Mouse (Mus musculus) heart, adult 2 months (tissue): ENCODE measurements around the gene Rnf180. TPM values are rescaled to one million over a fixed set of nuclear protein-coding genes. Genes with fewer than 3 reads are reported as not detected.

Experiments
- DNase-seq, 2 experiments: peaks; one replicate each; pipeline ENCODE4 v3.0.0; 2021
- H3K27ac ChIP-seq: fragments of 200-600 bp; 2 replicates; pipeline ENCODE4 v1.8.1; 2022
- H3K27me3 ChIP-seq: fragments of 200-500 bp; 2 replicates; pipeline ENCODE4 v1.6.1; 2012; ENCODE audit warnings: mild to moderate bottlenecking, low read length, inconsistent platforms, mixed read lengths; ENCODE audit not compliant: control insufficient read depth, insufficient read depth
- H3K36me3 ChIP-seq: fragments of 200-500 bp; 2 replicates; pipeline ENCODE4 v1.6.1; 2012; ENCODE audit warnings: low read length, inconsistent platforms; ENCODE audit not compliant: control insufficient read depth, insufficient read depth
- H3K4me1 ChIP-seq: fragments of 200-500 bp; 2 replicates; pipeline ENCODE4 v1.6.1; 2011; ENCODE audit warnings: low read length; ENCODE audit not compliant: control insufficient read depth, insufficient read depth
- H3K4me3 ChIP-seq: fragments of 200-600 bp; 2 replicates; pipeline ENCODE4 v1.8.1; 2022
- H3K79me2 ChIP-seq: fragments of 200-500 bp; replicated peaks from 2 replicates; pipeline ENCODE4 v1.6.1; 2012; ENCODE audit warnings: mild to moderate bottlenecking, inconsistent platforms, low read length, moderate library complexity, mixed read lengths; ENCODE audit not compliant: control insufficient read depth, insufficient read depth
- H3K9ac ChIP-seq: fragments of 200-500 bp; 2 replicates; pipeline ENCODE4 v1.6.1; 2012; ENCODE audit warnings: low read depth, mild to moderate bottlenecking, control low read depth, inconsistent platforms, low read length, mixed read lengths
- CTCF ChIP-seq: fragments of 200-600 bp; IDR thresholded peaks from 2 replicates; pipeline ENCODE4 v1.8.1; 2022; ENCODE audit warnings: antibody characterized with exemption, mild to moderate bottlenecking, moderate library complexity
- EP300 ChIP-seq: fragments of 200-500 bp; IDR thresholded peaks from 2 replicates; pipeline ENCODE4 v1.6.1; 2011; ENCODE audit warnings: low read depth, low read length, control low read depth; ENCODE audit not compliant: insufficient read depth
- POLR2A ChIP-seq: fragments of 200-500 bp; IDR thresholded peaks from 2 replicates; pipeline ENCODE4 v1.6.1; 2011; ENCODE audit warnings: mild to moderate bottlenecking, low read depth, low read length, control low read depth; ENCODE audit not compliant: insufficient read depth
- WGBS: fragments of 180-500 bp; shearing (Covaris S2); methylation state at CpG from one replicate; pipeline ENCODE4 v1.1.7; 2018; 5-methylcytosine and 5-hydroxymethylcytosine counted together
- intact Hi-C: fragments of 180-260 bp; cut with DNase I; formaldehyde crosslinking; loops from one replicate; pipeline ENCODE4 v1.15.1; 2025
- polyA plus RNA-seq: library from polyadenylated mRNA; depleted of rRNA; stranded (reverse); fragments of >200 nt; gene quantifications from 2 replicates; pipeline ENCODE4 v1.2.3, GENCODE M21; 2012
- total RNA-seq, 2 experiments: library from RNA; stranded (reverse); gene quantifications; 2 replicates each; pipeline ENCODE4 v1.2.3; 2021

Rnf180 gene
- total and polyA plus RNA-seq, 3 experiments: 0.29 to 0.89 (median 0.68) TPM

DNA sequence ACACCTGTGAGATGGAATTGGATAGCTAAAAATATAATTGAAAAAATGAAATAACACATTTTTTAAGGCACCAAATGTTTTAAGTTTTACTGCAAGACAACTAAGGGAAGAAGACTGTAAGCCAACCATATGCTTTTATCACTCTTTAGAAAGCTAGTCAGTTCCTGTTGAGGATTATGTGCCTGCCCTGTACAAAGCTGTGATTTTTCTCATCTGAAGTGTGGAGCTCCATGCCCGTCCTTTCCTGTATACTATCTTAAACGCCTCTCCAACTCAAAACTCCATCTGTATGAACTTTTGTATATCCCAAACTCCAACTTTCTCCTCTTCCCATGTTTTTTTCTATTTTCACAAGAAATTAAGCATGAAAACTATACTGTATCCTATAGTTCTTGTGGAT is 10.9 kb upstream of the Rnf180 start:
- Histone ChIP-seq H3K4me1 (no peaks in the 10 kb centered on the region), H3K27ac (no peak overlapping the region), H3K79me2 (no peaks in the 10 kb centered on the region), H3K9ac (no peak overlapping the region), H3K36me3 (no peaks in the 10 kb centered on the region), H3K4me3 (no peak overlapping the region), H3K27me3 (no peaks in the 10 kb centered on the region)
- 64% methylated on average over 2 of the region's 2 CpGs for WGBS
- no peak for TF ChIP-seq EP300
- TF ChIP-seq CTCF: no peak
- no peak for TF ChIP-seq POLR2A
- DNase-seq: no peak
- intact Hi-C loops: no loop called here

GRCm38 (mm10) chr13:105304054-105304453 is 9.4 kb upstream of the Rnf180 start:
- Histone ChIP-seq H3K4me1 (no peaks in the 10 kb centered on the region), H3K4me3 (no peak overlapping the region), H3K79me2 (no peaks in the 10 kb centered on the region), H3K36me3 (no peaks in the 10 kb centered on the region), H3K27me3 (no peaks in the 10 kb centered on the region), H3K9ac (no peak overlapping the region), H3K27ac (no peak overlapping the region)
- intact Hi-C loops: no loop called here
- TF ChIP-seq EP300: no peak
- no peak for TF ChIP-seq POLR2A
- no peak for TF ChIP-seq CTCF
- WGBS: 64% methylated on average over 4 of the region's 4 CpGs
- DNase-seq: no peak

DNA sequence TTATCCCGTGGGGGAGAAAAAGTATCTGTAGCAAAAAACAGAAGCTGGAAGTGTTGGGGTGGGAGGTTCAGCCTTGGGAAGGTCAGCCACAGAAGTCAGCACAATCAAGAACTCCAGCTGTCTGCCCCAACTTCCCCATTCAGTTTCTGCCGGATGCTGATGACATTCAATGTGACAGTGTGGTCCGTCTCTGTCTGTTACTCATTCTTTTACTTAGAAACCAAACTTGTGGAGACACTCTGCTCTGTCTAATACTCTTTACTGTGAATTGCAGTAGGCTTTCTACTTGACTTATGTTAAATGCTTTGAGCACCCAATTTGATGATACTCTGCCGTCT is 5.4 kb upstream of the Rnf180 start:
- Histone ChIP-seq H3K36me3 (no peaks in the 10 kb centered on the region), H3K4me1 (no peaks in the 10 kb centered on the region), H3K27me3 (no peaks in the 10 kb centered on the region), H3K9ac (no peak overlapping the region), H3K27ac (no peak overlapping the region), H3K79me2 (no peaks in the 10 kb centered on the region), H3K4me3 (no peak overlapping the region)
- TF ChIP-seq POLR2A: no peak
- TF ChIP-seq CTCF: no peak
- TF ChIP-seq EP300: no peak
- WGBS: 54% methylated on average over 4 of the region's 4 CpGs
- DNase-seq: peak in 1 of 2 experiments; percentile 45
- intact Hi-C loops: loop anchor here (2.0 kb wide), 1 partner anchor 19 kb away; no protein-coding TSS in a partner anchor

- Histone ChIP-seq H3K36me3 (no peaks in the 10 kb centered on the region), H3K9ac (no peak overlapping the region), H3K79me2 (no peaks in the 10 kb centered on the region), H3K27ac (no peak overlapping the region; the same call in 1 of the 2 replicates), H3K4me1 (no peaks in the 10 kb centered on the region), H3K27me3 (no peaks in the 10 kb centered on the region), H3K4me3 (no peak overlapping the region)
- WGBS: 46% methylated on average over 4 of the region's 4 CpGs
- TF ChIP-seq POLR2A (no peak), CTCF (no peak), EP300 (no peak)
- intact Hi-C loops: loop anchor here (2.0 kb wide), 1 partner anchor 19 kb away; no protein-coding TSS in a partner anchor
- DNase-seq: no peak
Observed at GRCm38 (mm10) chr13:105299162-105300008, 4.8 kb upstream of the Rnf180 start.

- WGBS: 1% methylated on average over 88 of the region's 91 CpGs
- peak; percentile 24 to 41 for DNase-seq
- no peak for TF ChIP-seq POLR2A
- TF ChIP-seq CTCF: no peak
- TF ChIP-seq EP300: no peak
- Histone ChIP-seq H3K27ac (no peak overlapping the region), H3K36me3 (no peaks in the 10 kb centered on the region), H3K4me1 (no peaks in the 10 kb centered on the region; the same call in 1 of the 2 replicates), H3K79me2 (no peaks in the 10 kb centered on the region), H3K27me3 (no peaks in the 10 kb centered on the region), H3K4me3 (peak overlapping the region; percentile 56), H3K9ac (peak overlapping the region; percentile 64)
- intact Hi-C loops: no loop called here
Observed at GRCm38 (mm10) chr13:105293781-105294667, 591 bp downstream of the Rnf180 start.
